Mouse (Mus musculus) hindbrain, embryonic 10.5 days (tissue): Measurements from ENCODE around the gene Unc119. TPM values are rescaled to one million over a fixed set of nuclear protein-coding genes. Genes with fewer than 3 reads are reported as not detected.

Experiments
- DNase-seq: peaks from one replicate; pipeline ENCODE4 v3.0.0-alpha.2; 2017; ENCODE audit warnings: low spot score
- H3K27ac ChIP-seq: fragments of 300-500 bp; sonication (generic); 2 replicates; pipeline ENCODE4 v1.5.1; 2016; ENCODE audit warnings: mild to moderate bottlenecking, moderate library complexity
- H3K27me3 ChIP-seq: fragments of 300-500 bp; sonication (generic); 2 replicates; pipeline ENCODE4 v1.6.1; 2016; ENCODE audit warnings: mild to moderate bottlenecking; ENCODE audit not compliant: poor library complexity, insufficient read depth, severe bottlenecking
- H3K36me3 ChIP-seq: fragments of 300-500 bp; sonication (generic); 2 replicates; pipeline ENCODE4 v1.6.1; 2016; ENCODE audit warnings: mild to moderate bottlenecking, moderate library complexity
- H3K4me1 ChIP-seq: fragments of 300-500 bp; sonication (generic); replicated peaks from 2 replicates; pipeline ENCODE4 v1.6.1; 2016; ENCODE audit warnings: mild to moderate bottlenecking
- H3K4me3 ChIP-seq: fragments of 300-500 bp; sonication (generic); 2 replicates; pipeline ENCODE4 v1.5.1; 2016; ENCODE audit warnings: mild to moderate bottlenecking, moderate library complexity
- H3K9me3 ChIP-seq: fragments of 300-500 bp; sonication (generic); 2 replicates; pipeline ENCODE4 v1.6.1; 2016; ENCODE audit warnings: mild to moderate bottlenecking, moderate library complexity
- WGBS: fragments of 180-500 bp; shearing (Covaris S2); methylation state at CpG from one replicate; pipeline ENCODE4 v1.1.7; 2016; 5-methylcytosine and 5-hydroxymethylcytosine counted together
- polyA plus RNA-seq: library from polyadenylated mRNA; unstranded; fragments of >200 nt; fragmentation: Nextera tagmentation; extraction: Ambion mirVana; gene quantifications from 2 replicates; pipeline ENCODE4 v1.2.1, GENCODE M21; 2016

Unc119 gene
- 59.1 and 76.7 TPM in 2 replicates for polyA plus RNA-seq

DNA sequence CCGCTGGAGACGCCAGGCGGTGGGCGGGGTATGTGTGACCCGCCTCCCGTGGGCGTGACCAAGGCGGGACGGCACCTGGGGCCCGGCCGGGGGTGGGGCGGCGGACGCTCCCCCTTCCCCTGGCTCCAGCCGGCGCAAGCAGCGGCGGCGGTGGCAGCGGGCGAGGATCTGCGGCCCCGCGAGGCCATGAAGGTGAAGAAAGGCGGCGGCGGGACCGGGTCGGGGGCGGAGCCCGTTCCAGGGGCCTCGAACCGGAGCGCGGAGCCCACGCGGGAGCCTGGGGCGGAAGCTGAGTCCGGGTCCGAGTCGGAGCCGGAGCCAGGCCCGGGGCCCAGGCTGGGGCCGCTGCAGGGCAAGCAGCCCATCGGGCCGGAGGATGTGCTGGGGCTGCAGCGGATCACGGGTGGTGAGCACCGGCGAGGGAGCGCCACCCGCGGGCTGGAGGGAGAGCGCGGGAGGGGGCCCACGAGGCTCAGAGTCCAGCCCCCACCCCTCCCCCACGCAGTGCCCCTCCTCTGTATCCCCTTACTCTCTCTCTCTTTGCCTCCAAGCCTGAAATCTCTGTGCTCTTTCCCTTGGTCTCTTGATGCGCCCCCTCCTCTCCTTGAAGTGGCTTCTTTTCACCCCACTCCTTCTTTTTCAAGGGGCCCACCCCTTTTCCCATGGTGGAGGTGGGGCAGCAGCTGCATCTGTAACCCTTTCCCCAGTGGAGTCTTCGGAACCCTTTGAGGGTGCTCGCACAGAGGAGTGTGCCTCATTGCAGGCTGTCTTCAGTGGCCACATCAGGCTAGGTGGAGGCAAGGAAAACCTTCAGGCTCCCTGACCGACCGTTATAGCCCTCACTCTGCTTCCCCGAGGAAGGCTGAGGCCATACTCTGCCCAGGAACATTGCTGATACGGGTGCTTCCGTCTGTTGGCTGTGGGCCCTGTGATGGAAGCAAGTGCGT is at the start of gene Unc119:
Gene Unc119, plus strand, starts transcription at position 102 of the 947 bp plus-strand sequence.
- H3K4me1 ChIP-seq: peaks cover 58% of the 10 kb centered on the region
- H3K36me3 ChIP-seq: peaks cover 59% of the 10 kb centered on the region
- H3K9me3 ChIP-seq: no peaks in the 10 kb centered on the region
- H3K4me3 ChIP-seq: peak within 1 kb of the TSS; percentile 92
- peak; percentile 82 for DNase-seq
- H3K27ac ChIP-seq: peak within 1 kb of the TSS; percentile 97
- no peaks in the 10 kb centered on the region for H3K27me3 ChIP-seq
- 2% methylated on average over 66 of the region's 66 CpGs for whole genome bisulfite sequencing

GRCm38 (mm10) chr11:78294585-78294984 is 48.7 kb upstream of the Unc119 start:
- Histone ChIP-seq H3K36me3 (peaks cover 47% of the 10 kb centered on the region), H3K4me3 (no peak overlapping the region), H3K9me3 (no peaks in the 10 kb centered on the region), H3K27me3 (no peaks in the 10 kb centered on the region), H3K27ac (no peak overlapping the region), H3K4me1 (no peaks in the 10 kb centered on the region)
- no peak for DNase-seq
- 92% methylated on average over 6 of the region's 6 CpGs for WGBS

- 67% methylated on average over 7 of the region's 7 CpGs for WGBS
- no peak for DNase-seq
- Histone ChIP-seq H3K36me3 (peaks cover 29% of the 10 kb centered on the region), H3K4me3 (peak overlapping the region; percentile 77), H3K9me3 (no peaks in the 10 kb centered on the region), H3K27me3 (no peaks in the 10 kb centered on the region), H3K27ac (peak overlapping the region; percentile 93), H3K4me1 (peaks cover 28% of the 10 kb centered on the region)
Observed at GRCm38 (mm10) chr11:78300917-78301316, 42.4 kb upstream of the Unc119 start.

- peaks cover 32% of the 10 kb centered on the region for H3K4me1 ChIP-seq
- no peaks in the 10 kb centered on the region for H3K9me3 ChIP-seq
- no peaks in the 10 kb centered on the region for H3K27me3 ChIP-seq
- peak within 1 kb of the TSS; percentile 93 for H3K27ac ChIP-seq
- under 1% methylated on average over 49 of the region's 49 CpGs for WGBS
- peak within 1 kb of the TSS; percentile 77 for H3K4me3 ChIP-seq
- H3K36me3 ChIP-seq: peaks cover 35% of the 10 kb centered on the region
- DNase-seq: peak; percentile 92
Observed at GRCm38 (mm10) chr11:78301357-78302084, 41.8 kb upstream of the Unc119 start, which contains the start of gene Spag5. TSS of gene Spag5 (plus strand) at chr11:78301529.

GRCm38 (mm10) chr11:78305272-78305671 is 38.0 kb upstream of the Unc119 start:
- H3K9me3 ChIP-seq: no peaks in the 10 kb centered on the region
- WGBS: 93% methylated on average over 4 of the region's 4 CpGs
- no peaks in the 10 kb centered on the region for H3K27me3 ChIP-seq
- no peak overlapping the region for H3K27ac ChIP-seq
- DNase-seq: no peak
- H3K4me1 ChIP-seq: peaks cover 36% of the 10 kb centered on the region
- peaks cover 72% of the 10 kb centered on the region for H3K36me3 ChIP-seq
- H3K4me3 ChIP-seq: no peak overlapping the region

DNA sequence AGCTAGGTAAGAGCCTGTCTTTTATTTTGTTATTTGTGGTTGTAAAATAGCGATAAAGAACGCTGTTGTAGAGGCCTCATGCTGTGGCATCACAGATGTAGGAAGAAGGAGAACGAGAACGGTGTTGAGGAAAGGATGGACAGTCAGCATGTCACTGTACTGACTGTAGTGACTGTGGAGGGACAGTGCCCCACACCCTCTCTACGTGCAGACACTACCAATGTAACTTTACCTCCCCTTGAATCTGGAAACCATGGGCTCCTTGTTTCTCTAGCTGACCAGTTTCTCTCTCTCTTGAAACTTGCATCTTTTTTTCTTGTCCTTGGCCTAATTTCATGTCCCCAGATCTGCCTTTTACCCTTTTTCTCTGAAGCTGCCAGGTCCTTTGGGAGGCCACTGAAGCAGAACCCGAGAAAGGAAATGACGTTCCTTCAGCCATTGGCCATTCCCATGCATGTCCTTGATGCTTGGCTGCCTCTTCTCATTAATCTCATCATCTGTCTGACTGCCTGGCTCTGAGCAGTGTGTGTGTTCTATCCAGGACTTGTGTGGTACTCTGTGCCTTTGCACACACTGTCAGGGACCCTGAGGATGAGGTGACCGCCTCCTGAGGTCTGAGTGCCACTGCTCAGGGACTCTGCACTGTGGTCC is 32.3 kb upstream of the Unc119 start:
- Histone ChIP-seq H3K4me1 (peaks cover 13% of the 10 kb centered on the region), H3K27ac (no peak overlapping the region), H3K36me3 (peaks cover 98% of the 10 kb centered on the region), H3K9me3 (no peaks in the 10 kb centered on the region), H3K4me3 (no peak overlapping the region), H3K27me3 (no peaks in the 10 kb centered on the region)
- no peak for DNase-seq
- WGBS: 83% methylated on average over 8 of the region's 8 CpGs

DNA sequence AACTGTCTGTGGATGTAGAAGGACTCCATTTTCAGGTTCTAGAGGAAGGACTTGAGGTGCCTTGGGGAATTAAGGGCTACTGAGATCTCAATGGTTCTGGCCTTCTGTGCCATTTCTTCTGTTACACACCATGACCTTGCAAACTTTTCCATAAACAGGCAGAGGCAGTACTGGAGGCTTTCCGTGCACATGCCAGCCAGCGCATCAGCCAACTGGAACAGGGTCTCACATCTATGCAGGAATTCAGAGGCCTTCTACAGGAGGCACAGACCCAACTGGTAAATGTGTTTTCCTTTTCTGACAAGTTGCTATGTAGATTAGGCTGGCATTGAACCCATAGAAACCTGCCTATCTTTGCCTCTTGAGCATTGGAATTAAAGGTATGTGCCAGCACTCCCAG is 29.6 kb upstream of the Unc119 start:
- Histone ChIP-seq H3K4me3 (no peak overlapping the region), H3K27ac (no peak overlapping the region), H3K9me3 (no peaks in the 10 kb centered on the region), H3K36me3 (peaks cover 98% of the 10 kb centered on the region), H3K27me3 (no peaks in the 10 kb centered on the region), H3K4me1 (peaks cover 5% of the 10 kb centered on the region; the same call in 1 of the 2 replicates)
- no peak for DNase-seq
- WGBS: 97% methylated on average over 2 of the region's 2 CpGs

DNA sequence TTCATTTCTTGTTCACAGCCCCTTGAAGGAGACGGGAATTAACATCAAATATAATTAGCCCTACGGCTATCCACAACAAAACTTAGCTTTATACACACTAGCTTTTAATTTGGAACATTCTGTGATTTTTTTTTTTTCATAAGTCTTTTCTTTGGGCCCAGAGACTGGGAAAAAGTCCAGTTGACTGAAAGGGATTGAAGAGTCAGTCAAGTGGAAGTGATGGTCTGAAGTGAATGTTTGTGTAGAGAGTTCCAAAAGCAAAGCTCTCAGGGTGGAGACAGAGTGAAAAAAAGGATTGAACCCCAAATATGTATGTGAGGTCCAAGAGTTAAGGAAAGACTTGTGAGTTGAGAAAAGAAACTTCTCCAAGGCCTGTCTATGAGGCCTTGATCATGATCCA is 24.9 kb upstream of the Unc119 start:
- Histone ChIP-seq H3K27me3 (no peaks in the 10 kb centered on the region), H3K4me3 (no peak overlapping the region), H3K36me3 (peaks cover 97% of the 10 kb centered on the region), H3K27ac (no peak overlapping the region), H3K9me3 (no peaks in the 10 kb centered on the region), H3K4me1 (peaks cover 13% of the 10 kb centered on the region)
- WGBS: 92% methylated on average over 2 of the region's 2 CpGs
- DNase-seq: no peak

DNA sequence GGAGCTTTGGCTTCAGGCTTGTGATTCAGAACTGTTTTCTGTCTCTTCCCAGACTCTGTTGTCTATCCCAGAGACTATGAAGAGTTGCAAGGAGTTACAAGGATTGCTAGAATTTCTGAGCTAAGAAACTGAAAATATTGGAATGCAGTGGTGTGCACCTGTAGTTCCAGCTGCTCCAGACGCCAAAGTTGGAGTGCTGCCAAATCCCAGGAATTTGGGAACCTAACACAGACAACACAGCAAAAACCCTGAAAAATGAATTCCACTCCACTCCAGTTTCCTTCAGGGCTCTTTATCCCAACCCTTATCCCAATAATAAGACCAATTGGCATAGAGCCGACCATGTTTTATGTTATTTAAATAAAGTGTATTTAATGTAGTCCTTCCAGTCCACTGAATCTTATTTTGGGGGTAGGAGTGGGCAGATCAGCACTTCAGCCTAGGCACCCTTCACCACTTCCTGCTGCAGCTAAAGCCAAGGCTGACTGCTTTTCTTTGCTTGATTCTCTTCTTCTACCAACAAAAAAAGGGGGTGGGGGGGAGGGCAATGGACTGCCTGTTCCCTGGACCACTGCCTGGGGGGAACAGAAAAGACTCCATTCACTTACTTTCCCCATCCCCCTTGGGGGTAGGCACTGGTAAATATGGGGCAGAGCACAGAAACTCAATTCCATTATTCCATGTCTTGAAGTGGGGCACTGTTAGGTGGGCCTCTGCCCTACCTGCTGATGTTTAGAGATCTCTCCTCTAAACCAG is 21.0 kb upstream of the Unc119 start:
- Histone ChIP-seq H3K4me1 (peaks cover 20% of the 10 kb centered on the region), H3K27me3 (no peaks in the 10 kb centered on the region), H3K27ac (no peak overlapping the region; the same call in 1 of the 2 replicates), H3K9me3 (no peaks in the 10 kb centered on the region), H3K4me3 (no peak overlapping the region), H3K36me3 (peaks cover 85% of the 10 kb centered on the region)
- no peak for DNase-seq
- 81% methylated on average over 2 of the region's 2 CpGs for WGBS

DNA sequence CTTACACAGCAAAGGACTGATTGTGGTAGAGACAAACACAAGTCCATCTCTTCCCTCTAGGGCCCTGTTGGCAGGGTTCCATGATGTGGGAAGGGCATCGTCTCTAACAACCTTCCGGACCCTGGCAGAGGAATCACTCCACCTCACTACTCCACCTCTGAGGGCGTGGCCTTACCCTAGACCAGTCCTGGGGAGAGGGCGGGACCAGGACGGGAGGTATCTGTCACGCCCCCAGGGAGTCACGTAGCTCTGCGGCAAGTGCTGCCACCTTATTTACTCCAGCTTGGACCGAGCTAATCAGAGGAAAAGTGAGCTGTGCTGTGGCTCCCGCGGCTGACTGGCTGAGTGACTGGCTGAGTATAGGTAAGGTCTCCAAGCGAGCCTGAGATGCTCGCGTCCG is 20.4 kb upstream of the Unc119 start, which contains the start of gene Aldoc:
Gene Aldoc, plus strand, starts transcription at position 109 of the 400 bp plus-strand sequence.
- peak; percentile 35 for DNase-seq
- H3K9me3 ChIP-seq: no peaks in the 10 kb centered on the region
- H3K4me3 ChIP-seq: 0 out of 2 replicates have a peak within 1 kb of the TSS, but pooled peaks have one; percentile 24
- peaks cover 20% of the 10 kb centered on the region for H3K4me1 ChIP-seq
- no peak within 1 kb of the TSS; the same call in 1 of the 2 replicates for H3K27ac ChIP-seq
- H3K27me3 ChIP-seq: no peaks in the 10 kb centered on the region
- H3K36me3 ChIP-seq: peaks cover 79% of the 10 kb centered on the region
- WGBS: 7% methylated on average over 15 of the region's 15 CpGs

DNA sequence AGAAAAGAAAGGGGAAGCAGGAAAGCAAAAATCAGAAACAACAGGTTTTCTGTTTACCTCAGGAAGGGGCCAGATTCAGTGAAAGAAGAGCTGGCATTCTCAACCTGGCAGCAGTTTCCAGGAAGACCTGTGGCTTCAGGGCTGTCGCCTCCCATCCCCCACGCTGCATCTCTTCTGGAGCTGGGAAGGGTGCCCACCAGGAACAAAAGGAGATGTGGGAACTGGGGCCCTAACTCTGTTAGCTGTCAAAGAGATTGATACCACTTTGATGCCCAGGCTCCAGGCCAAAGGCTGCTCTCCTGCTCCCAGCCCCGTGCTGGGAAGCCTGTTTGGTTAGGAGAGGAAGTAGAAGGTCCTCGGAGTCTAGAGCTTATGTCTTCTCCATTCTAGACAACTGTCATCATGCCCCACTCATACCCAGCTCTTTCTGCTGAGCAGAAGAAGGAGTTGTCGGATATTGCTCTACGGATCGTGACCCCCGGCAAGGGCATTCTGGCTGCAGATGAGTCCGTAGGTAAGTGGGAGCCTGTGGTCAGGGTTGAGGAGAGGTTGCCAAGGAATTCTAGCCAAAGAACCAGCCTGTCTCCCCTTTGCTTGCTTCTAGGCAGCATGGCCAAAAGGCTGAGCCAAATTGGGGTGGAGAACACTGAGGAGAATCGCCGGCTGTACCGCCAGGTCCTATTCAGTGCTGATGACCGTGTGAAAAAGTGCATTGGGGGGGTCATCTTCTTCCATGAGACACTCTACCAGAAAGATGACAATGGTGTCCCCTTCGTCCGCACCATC is 19.1 kb upstream of the Unc119 start:
- peaks cover 66% of the 10 kb centered on the region for H3K36me3 ChIP-seq
- peaks cover 28% of the 10 kb centered on the region for H3K4me1 ChIP-seq
- H3K27me3 ChIP-seq: no peaks in the 10 kb centered on the region
- no peak for DNase-seq
- H3K27ac ChIP-seq: no peak overlapping the region
- no peak overlapping the region for H3K4me3 ChIP-seq
- H3K9me3 ChIP-seq: no peaks in the 10 kb centered on the region
- WGBS: 88% methylated on average over 15 of the region's 15 CpGs
